Mouse (Mus musculus) right cerebral cortex, postnatal 14 days (tissue): ENCODE measurements around the gene Neurl1a.

ENCODE experiments used
- DNase-seq: peaks from one replicate; pipeline ENCODE4 v3.0.0; 2022

The Neurl1a gene

DNA sequence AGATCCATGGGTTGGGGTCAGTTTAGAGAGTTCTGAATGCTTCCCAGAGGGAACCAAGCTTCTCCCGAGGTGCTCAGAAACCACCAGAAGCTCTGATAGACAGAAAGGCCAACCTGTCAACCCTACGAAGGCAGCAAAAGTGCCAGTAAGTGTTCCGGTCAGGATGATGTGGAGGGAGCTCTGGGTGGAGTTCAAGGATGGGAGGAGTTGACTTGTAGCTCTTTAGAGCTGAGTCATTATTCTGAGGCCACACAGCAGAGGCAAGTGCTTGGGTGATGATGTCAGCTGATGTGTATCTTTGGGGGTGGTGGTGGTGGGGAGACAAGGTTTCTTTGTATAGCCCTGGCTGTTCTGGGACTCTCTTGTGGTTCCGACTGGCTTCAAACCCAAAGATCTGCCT is 41.0 kb downstream of the Neurl1a start:
- no peak for DNase-seq

DNA sequence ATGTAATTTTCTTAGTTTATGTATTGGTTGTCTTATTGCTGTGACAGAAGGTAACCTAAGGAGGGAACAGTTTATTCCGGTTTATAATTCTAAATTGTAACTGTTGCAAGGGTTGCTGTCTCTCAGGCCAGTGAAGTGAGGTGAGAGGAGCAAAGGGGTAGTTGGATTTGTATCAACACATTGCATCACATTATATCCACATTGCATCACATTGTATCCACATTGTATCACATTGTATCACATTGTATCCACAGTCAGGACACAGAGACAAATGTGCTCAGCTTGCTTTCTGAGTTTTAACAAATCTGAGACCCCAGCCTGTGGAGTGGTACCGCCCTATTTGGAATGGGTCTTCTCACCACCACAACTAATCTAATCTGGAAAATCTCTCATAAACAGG is 41.6 kb downstream of the Neurl1a start:
- no peak for DNase-seq

DNA sequence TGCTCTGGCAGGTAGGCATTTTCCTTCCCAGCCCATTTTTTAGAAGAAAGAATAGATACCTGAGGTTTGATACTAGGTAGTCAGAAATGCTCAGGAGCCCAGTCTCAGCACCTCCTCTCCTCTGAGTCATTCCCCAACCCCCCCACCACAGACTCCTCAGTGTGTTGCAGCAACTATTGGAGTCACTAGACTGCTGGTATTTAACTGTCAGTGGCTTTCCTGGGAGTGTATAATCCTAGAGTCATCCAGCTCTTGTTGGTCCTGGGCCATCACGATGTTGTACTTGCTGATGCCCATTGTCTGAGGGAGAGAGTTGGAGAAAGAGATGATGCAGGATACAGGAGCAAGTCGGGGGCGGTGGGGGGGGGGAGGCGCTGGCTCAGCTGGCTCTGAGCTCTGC is 42.4 kb downstream of the Neurl1a start:
- DNase-seq: no peak

DNA sequence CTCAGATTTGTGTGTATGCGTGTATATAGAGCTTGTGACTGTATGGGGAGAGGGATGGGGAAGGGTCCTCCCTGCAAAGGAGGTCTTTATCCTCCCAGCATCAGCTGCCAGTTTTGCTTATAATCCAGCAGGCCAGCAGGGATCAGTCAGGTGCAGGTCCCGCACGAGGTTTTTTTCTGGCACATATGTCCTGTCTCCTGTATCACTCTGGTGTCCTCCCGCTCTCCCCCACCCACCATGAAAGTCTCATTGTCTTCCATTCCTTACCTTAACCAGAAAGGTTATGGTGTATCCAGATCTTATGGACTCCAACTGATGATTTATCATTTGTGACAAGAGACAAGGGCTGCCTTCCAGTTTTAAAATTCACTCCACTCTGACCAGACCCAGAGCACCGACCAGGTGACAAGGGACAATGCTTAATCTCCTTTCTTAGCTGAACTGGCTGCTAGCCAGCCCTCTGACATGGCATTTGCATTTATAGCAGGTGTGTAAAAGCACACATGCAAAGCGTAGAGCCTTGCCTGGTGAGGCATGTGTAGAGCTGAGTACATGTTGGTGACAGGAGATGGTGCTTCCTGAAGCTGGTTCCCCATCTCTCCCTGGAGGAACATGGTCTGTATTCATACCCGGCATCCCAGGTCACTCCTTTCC is 43.0 kb downstream of the Neurl1a start:
- DNase-seq: no peak

DNA sequence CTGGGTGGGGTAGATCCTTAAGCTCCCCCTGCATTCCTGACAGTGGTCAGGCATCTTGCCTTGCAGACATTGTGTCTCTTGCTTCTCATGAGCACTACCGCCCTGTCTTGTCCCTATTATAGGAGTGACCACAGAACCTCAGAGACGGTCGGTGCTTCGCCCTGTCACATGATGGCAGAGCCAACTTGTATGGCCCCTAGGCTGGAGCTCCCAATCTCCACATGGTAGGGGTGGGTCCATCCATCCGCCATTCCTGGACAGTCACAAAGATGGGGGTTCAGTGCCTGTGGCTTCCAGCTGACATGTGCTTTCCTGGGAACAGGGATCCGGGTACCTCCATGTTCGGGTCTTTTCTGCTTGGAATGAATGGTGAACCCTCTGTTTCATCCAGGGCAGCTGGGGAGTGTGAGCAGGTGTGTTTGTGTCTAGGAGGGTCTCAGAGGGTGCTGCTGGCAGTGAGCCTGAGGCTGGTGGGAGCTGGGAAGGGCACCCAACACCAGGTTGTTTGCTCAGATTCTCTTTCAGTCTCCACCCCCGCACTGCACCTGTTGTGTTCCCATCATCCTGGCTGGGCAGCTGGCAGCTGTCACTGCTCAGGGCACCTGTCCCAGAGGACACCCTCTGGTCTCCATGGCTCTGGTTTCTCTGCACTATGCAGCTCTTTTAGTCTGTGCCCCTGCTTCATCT is 43.7 kb downstream of the Neurl1a start:
- no peak for DNase-seq

DNA sequence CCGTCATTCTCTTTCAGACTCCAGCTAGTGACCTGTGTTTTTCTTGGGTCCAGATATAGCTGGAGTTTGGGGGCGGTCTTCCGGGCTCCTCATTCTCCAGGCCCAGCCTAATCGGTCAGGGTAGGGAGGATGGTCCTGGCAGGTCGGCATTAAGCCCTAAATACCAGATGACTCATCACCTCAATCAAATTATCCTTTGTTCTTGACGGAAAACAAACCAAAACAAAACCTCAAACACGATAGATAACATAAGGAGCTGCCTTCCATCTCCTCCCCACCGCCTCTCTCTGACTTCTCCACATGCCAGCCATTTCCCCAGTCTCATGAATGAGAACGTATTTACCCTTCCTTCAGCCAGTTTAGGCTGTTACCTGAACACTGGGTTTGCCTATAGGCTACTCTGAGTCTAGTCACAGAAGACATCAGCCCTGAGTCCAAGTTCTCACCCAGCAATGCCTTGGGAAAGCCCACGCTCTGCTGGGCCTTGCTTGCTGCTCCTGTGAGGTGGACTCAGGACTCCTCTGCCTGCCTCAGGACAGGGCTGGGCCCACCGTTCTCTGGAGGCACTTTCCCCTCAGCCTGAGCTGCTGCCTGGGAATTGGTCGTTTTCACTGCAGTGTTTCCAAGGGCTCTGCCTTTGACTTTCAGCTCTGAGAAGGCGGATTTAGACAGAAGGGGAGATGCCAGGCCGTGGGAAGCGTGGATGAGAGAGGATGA is 44.4 kb downstream of the Neurl1a start:
- DNase-seq: no peak

DNA sequence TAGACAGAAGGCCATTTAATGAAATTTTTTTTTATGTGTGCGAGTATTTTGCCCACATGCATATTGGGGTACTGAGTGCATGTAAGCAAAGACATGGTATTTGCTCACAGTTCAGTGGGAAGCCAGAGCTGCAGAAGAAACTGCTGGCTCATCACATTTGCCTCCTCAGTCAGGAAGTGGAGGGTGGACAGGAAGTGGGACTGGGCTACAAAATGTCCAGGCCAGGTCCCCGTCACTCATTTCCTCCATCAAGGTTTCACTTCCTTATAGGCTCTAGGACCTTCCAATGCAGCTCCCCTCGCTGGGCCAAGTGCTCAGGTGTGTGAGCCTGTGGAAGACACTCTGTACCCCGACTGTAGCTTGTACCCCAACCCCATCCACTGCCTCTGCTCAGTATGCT is 46.1 kb downstream of the Neurl1a start:
- DNase-seq: no peak

DNA sequence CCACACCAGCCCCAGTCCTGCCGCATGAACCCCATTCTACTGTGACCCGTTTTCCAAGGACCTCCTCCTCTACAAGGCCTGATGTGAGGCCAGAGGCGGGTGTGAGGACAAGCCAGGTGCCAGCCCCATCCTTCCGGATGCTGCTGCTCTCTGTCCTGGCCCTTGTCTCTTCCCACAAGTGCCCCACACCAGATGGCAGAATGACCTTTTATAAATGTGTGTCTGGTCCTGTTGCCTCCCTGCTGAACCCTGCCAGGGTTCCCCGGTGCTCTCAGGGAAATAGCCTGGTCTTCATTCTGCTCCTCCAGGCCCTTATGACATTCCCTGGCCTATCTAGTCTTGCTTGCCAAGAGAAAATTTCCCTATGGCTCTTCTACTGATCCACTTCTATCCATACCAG is 47.2 kb downstream of the Neurl1a start:
- DNase-seq: no peak

DNA sequence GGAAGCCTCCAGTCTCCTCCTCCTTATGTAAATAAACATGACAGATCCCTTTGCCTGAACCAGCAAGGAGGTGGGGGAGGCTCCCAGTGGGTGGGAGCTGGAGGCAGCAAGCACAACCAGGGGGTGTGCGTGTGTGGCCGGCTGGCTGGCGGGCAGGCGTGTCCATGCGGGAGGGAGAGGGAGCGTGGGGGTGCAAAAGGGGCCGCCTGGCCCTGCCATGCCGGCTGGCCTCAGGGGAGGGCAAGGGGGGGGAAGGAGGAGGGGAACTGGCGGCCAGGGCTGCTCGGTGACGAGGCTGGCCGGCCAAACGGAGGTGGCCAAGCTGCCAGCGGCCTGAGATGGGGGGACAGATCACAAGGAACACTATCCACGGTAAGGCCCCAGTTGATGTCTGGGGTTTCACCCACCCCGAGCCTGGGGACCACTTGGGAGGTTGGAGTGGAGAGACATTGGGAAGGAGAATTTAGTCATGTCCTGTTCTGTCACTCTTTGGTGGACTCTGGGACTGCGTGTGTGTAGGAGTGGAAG is 50.2 kb downstream of the Neurl1a start:
- peak; percentile 59 for DNase-seq

DNA sequence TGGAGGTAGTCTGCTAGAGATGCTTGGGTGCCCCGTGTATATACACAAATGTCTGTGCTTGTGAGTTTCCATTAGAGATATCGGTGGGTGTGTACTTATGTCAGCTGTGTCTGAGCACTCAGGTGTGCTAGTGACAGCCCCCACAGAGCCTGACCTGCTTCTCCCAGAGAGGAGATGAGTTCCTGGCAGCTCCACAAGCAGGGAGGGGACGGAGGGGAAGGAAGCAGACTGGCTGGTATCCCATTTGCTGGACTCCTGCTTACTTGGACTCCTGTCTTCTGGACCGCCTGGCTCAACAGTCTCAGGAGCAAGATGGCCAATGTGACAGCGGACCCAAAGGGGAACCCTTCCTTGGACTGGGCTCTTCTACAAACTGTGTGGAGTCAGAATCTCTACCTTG is 50.8 kb downstream of the Neurl1a start:
- no peak for DNase-seq

DNA sequence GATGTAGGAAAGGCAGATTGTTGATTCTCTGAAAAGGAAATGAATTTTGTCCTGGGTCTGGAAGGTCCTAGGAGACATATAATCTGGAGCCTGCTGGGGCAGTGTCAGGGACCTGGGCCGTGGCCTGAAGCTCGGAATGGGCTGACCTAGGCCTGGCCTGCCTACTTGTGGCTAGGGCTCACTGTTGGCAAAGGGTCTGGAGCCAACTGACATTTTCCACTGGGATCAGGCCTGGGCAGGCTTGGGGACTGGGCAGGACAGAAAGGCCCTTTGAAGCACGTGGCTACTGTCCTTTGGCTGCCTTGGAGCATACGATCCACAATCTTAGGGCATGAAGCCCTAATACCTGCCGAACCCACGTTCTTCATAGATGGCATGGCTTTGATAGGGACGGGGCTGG is 51.5 kb downstream of the Neurl1a start:
- DNase-seq: no peak

DNA sequence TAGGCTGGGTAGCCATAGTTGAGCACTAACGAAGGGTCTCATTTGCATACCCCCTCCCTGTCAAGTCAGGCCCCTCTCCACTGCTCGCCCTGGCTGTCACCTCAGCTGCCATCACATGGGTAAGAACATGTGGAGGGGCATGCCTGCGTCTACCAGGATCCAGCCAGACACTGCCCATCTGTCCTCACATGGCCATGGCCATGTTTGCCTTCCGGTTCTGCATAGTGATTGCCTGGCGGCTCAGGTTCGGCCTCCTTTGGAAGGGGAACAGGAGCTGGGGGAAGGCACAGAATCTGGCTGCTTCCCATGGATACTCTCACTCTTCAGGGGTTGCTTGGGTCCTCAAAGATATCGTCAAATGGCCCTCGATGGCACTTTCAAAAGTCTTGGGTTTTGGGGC is 52.1 kb downstream of the Neurl1a start:
- no peak for DNase-seq

DNA sequence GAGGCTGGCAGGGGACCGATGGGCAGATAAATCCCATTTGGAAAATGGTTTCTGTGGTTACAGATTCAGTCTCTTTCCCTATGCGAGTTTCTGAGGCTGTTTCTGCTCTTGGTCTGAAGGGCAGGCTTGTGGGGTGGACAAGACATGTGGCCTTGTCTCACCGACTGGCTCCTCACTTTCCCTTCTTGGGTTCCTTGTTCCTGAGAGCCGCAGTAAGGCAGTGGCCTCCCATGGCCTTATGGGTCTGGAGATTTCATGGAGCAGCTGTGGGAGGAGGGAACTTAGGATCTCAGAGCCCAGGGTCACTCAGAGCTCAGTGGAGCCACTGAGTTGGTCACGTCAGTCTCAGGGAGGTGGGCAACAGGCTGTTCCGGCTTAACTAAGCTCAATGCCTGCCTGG is 52.8 kb downstream of the Neurl1a start:
- DNase-seq: no peak

DNA sequence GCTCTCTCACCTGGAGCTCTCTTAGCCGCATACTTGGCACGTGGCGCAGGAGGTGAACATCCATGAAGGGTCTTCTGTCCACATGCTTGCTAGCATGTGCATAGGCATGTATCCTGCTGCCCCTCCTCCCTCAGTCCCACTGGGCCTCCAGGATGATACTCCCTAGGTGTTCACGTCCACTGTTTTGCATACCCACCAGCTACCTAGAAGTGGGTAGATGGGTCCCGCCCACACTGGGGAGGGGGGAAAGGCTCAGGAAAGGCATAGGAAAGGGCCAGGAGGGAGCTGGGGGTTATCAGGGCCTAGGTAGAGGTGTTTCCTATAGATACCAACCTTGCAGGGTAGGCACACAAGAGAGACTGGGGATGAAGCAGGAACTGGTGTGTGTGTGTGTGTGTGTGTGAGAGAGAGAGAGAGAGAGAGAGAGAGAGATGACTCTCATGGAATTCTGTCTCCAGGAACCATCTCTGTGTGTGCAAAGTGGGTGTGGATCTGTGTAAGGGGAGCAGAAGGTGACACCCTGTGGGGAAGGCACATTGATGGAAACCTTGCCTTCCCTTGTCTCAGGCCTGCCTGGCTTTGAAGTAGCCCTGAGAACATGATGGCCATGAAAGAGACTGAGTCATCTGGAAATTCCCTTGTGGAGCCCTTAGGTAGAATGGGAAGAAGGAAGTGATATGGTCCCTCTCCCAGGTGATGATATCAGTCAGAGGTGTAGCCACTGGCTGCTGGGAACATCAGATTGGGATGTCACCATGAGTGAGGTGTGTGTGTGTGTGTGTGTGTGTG is 53.7 kb downstream of the Neurl1a start:
- DNase-seq: no peak

DNA sequence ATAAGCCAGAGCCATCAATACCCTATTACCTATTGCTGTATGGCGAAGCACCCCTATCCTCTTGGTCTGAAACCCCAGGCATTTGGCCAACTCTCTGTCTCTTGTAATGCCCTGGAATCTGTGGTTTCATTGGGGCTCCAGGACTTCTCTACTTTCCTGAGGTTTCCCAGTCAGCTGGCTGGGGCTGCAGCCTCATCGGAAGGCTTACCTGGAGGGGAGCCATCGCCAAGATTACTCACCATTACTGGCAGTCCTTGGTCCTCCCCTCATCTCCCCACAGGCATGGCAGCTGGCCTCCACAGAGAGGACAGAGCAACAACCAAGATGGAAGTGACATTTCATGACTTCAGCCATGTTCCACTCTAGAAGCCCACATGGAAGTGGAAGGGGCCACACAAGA is 54.5 kb downstream of the Neurl1a start:
- DNase-seq: no peak

DNA sequence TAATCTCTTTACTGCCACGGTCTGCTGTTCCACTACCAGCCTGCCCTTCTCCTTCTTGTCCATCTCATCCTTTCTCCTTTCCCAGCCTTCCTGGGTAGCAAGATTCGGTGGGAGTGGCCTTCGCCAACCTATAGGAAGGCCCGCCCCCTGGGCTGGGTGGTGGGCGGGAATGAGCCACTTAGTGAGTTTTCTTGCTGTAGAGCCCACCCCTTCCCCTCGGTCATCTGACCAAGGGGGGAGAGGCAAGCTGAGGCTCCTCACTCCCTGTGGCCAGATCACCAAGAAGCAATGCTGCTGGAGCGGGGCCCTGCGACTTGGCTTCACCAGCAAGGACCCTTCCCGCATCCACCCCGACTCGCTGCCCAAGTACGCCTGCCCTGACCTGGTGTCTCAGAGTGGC is 61.5 kb downstream of the Neurl1a start:
- DNase-seq: no peak

DNA sequence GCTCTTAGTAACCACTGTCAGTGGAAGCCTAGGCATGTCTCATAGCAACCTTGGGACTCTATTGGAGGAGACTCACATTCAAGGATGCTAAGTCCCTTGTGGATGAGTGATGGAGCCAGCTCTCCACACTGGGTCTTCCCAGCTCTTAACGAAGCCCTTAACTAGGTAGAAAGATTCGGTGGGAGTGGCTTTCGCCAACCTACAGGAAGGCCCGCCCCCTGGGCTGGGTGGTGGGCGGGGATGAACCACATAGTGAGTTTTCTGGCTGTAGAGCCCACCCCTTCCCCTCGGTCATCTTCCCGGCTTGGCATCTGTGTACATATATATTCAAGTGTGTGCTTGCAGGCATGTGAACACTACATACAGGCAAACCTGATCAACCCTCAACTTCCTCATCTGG is 62.3 kb downstream of the Neurl1a start:
- DNase-seq: no peak

DNA sequence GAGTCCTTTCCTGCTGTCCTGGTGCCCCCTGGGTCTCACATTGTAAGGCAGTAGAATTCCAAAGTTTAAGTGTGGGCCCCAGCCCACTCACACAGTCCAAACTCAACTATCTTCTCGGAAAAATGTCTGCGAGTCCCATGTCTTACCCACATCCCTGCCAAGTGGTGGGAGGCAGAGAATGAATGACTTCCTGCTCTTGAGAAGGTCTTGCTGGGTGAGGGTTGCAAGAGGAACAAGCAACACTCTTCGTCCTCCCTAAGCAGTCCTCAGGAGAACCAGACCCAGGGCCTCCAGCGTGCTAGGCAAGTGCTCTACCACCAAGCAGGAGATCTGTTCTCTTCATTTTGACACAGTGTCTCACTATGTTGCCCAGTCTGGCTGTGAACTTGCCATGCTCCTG is 63.6 kb downstream of the Neurl1a start:
- DNase-seq: peak; percentile 3

DNA sequence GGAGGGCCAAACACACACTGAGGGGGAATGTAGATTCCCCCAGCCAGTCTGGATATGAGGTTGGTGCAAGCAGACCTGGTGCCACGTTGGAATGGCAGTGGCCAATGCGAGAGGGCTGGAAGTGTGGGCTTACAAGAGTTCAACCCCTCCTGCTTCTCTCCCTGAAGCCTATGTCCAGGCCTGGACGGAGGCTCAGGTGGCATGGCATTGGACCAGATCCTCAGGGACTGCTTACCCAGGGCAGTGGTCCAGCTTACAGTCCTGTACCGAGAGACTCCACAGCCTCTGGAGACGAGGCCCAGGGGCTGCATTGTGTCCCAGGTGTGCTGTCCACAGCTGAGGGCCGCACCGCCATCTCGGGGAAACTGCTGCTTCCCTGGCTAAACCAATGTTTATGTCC is 66.9 kb downstream of the Neurl1a start:
- no peak for DNase-seq

DNA sequence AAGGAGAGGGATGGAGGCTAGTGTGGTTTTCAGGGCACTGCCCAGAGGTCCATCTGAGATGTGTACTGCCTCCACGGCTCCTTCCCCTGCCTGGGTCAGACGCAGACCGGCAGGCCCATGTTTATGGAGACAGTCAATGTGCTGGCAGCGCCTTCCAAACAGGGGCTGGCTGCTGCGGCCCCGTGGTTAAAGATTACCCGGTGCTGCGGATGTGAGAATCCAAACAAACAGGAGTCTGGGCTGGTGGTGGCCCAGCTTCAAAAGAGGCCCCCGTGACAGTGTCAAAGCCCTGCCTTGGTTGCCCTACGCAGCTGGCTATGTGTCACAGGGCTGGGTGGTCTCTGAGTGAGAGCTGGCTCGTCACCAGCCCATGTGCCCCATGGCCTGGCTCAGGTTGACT is 69.2 kb downstream of the Neurl1a start:
- no peak for DNase-seq

DNA sequence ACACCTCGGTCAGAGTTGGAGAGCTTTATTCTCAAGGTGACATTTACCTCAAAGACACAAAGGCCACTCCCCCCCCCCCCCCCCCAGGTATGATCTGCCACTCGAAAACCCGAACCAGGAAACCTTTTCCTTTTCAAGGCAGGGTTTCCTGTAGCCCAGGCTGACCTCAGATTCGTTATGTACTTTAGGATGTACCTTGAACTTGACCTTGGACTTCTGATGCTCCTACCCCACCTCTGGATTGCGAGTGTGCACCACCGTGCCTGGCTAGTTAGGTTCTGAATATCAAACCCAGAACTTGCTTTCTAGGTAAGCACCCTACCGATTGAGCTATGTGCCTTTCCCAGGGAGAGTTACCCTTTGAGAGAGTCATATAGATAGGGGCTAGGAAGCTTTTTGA is 69.7 kb downstream of the Neurl1a start:
- DNase-seq: no peak

DNA sequence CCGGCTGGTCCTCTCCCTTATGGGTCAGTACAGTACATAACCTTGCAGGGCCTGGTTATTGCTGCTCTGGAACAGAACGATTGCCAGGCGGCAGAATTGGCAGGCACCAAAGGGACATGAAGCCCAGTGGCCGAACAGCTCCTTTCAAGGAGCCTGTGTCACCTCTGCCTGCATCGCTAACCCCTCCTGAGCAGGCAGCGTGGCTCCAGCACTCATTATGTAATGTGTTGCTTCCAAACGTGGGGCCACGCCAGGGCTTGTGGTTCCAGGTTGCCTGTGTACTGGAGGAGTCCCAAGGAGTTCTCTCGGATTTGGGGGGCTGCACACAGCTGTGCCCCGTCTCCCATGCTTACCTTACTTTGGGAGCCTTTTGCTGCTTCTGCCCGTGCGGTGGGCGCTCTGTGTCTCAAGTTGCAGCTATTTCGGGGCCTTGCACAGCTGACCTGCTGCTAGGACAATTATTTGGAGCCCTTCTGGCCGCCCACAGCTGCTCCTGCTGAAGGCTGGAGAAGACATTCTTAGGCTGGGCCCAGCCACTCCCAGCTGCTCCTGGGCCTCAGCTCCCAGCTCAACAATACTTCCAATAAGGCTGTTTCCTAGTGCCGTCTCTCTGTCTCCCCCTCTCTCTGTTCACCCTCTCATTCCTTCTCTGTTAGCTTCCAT is 70.4 kb downstream of the Neurl1a start:
- DNase-seq: no peak

DNA sequence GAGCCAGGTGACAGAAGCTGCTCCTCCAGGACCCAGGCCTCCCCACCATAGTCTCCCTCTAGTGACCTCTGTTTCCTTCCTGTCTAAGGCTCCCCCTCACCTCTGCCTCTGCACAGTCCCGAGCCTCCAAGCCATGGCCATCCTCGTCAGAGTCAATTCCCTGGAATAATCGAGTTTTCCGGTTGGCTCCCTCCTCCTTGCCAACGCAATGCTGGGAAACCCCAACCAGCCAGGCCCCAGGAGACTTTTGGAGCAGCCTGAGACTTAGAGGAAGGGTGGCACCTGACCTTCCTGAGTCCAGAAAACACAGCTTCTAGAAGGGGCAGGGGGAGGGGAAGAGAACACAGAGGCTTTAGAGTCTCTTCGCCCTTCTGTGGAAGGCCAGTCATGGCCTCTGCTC is 72.3 kb downstream of the Neurl1a start:
- DNase-seq: no peak
